Mouse (Mus musculus): ENCODE results near the gene Endou.

DNA sequence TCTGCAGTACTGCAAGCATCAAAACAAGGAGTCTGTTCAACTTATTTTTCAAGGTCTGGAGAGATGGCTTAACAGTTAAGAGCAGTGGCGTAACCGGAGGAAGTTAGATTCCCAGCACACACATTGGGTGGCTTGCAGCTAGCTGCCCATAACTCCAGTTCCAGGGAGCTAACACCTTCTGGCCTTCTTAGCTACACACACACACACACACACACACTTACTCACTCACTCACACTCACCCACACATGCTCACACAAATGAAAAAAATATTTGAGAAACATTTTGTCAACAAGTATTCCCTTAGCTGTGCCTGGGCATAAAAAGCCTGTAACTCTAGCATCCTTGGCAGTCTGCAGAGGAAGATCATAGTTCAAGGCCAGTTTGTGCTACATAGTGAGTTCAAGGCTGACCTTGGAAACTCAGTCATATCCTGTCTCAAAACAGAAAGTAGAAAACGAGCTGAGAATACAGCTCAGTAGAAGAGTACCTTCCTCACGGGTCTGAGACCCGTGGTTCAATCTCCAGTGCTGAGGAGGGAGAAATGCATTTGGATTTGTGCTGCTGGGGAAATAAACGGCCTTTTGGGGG is 5.8 kb downstream of the Endou start:
- TF ChIP-seq CTCF (IDR thresholded peaks at IDR 0.05; ENCODE audit: control insufficient read depth, insufficient read depth, insufficient read length) (no peak), MYOD1 (IDR thresholded peaks at IDR 0.05; ENCODE audit: control insufficient read depth, insufficient read length, low read depth) (no peak), FOSL1 (IDR thresholded peaks at IDR 0.05; ENCODE audit: insufficient read depth, low read length, poor library complexity, severe bottlenecking) (no peak), USF1 (IDR thresholded peaks at IDR 0.05; ENCODE audit: low read depth) (no peak)
